Mouse (Mus musculus): Measurements from ENCODE around the gene BC017158.

DNA sequence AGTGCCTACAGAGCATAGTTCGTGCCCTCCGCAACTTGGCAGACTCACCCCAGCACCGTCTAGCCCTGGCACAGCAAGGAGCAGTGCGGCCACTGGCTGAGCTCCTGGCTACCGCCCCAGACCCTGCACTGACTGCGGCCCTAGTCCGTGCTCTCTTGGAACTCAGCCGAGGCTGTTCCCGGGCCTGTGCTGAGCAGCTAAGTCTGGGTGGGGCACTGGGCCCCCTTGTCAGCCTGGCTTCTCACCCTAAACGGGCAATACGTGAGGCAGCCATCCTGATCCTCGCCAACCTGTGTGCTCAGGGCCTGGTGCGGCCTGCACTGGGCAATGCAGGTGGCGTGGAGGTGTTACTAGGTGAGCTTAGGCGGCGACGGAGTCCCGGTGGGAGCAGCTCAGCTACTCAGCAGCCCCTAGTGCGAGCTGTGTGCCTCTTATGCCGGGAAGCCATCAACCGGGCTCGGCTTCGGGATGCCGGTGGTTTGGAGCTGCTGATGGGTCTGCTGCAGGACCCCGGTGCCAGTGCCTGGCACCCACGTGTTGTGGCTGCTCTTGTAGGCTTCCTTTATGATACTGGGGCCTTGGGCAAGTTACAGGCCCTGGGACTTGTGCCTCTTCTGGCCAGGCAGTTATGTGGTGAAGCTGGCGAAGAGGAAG, 57.7 kb downstream of the BC017158 start:
- TF ChIP-seq POLR2A (IDR thresholded peaks at IDR 0.05; ENCODE audit: low read depth, low read length) = no peak
- no peak for TF ChIP-seq CTCF (IDR thresholded peaks at IDR 0.05; ENCODE audit: extremely low read depth, insufficient read depth, insufficient read length, insufficient replicate concordance)
